Mouse (Mus musculus) gastrocnemius, adult 2 months (tissue): ENCODE measurements at regions not wholly inside any gene's neighbourhood (a gene's known extent, or its start where the extent isn't known, plus 50 kb on each side); places are given as distances from the start of the nearest gene placed in this dataset.

ENCODE experiments used
- DNase-seq: peaks from one replicate; pipeline ENCODE4 v3.0.0; 2022
- H3K27ac ChIP-seq: fragments of 200-600 bp; 2 replicates; pipeline ENCODE4 v1.8.1; 2022; ENCODE audit warnings: mild to moderate bottlenecking
- H3K4me3 ChIP-seq: fragments of 200-600 bp; 2 replicates; pipeline ENCODE4 v1.8.1; 2022; ENCODE audit warnings: mild to moderate bottlenecking, moderate library complexity
- CTCF ChIP-seq: fragments of 200-600 bp; IDR thresholded peaks from 2 replicates; pipeline ENCODE4 v1.8.1; 2022; ENCODE audit warnings: antibody characterized with exemption, mild to moderate bottlenecking, moderate library complexity
- intact Hi-C: fragments of 180-260 bp; cut with DNase I; formaldehyde crosslinking; loops from one replicate; pipeline ENCODE4 v1.15.1; 2025

- TF ChIP-seq CTCF = peak; percentile 29
These were observed 553.3 kb downstream of the Jrkl start for GRCm38 (mm10) chr9:12692329-12692728.

GRCm38 (mm10) chr9:12690948-12691279 is 554.7 kb downstream of the Jrkl start:
- DNase-seq = no peak
- Histone ChIP-seq H3K27ac (no peak overlapping the region), H3K4me3 (no peak overlapping the region)
- intact Hi-C loops = no loop called here
- no peak for TF ChIP-seq CTCF

More at GRCm38 (mm10) chr9:12692329-12692728, 553.3 kb downstream of the Jrkl start:
- intact Hi-C loops = no loop called here
- DNase-seq = no peak
- Histone ChIP-seq H3K27ac (no peak overlapping the region), H3K4me3 (no peak overlapping the region)

DNA sequence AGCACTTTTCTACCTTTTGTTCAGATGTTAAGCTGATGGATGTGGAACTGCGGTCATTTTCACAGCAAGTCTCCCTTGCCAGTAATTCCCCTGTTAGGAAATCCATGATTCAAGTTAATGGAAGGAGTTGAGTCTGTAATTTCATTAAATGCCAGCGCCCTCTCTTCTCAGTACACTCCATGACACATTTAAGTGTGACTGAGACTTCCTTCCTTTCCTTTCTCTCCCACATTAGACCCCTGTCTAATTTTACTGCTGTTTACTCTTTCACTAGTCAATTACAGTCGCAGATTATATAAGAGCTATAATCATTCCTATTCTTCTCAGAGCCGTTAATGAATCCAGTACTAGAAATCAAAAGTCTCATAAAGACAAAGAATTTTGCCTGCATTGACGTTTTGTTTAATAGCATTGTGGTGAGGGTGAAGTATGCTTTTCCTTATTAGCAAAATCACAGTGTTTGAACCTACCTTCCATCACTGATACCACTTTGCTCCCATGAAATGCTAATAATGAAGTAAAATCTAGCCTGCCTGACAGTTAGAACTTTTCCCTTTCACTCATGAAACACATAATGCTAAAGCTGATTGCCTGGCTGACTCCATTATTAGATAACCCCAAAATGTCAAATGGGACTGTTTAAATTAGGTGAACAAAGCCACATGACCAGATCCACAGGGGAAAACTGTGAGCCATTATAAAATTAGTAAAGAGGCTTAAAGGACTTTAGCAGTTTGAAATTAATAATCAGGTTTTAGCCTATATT is 555.3 kb downstream of the Jrkl start:
- Histone ChIP-seq H3K4me3 (no peak overlapping the region), H3K27ac (no peak overlapping the region)
- intact Hi-C loops = no loop called here
- no peak for DNase-seq
- no peak for TF ChIP-seq CTCF
